Mouse (Mus musculus): ENCODE data around the gene Prepl. TPM values are rescaled to one million over a fixed set of nuclear protein-coding genes. Genes with fewer than 3 reads are reported as not detected.

Prepl gene
- polyA plus RNA-seq, 1 experiment from 2014 or later: 83.7 TPM

- no peaks in the 10 kb centered on the region for H3K36me3 ChIP-seq (ENCODE audit: control insufficient read depth, insufficient read depth, low read length)
- H3K4me3 ChIP-seq (ENCODE audit: low read depth, low read length): no peak overlapping the region
- DNase-seq (ENCODE audit: low spot score) (no peak), ATAC-seq (no peak)
- 0 out of 2 replicates have a peak, but pooled peaks cover 2% of the 10 kb centered on the region for H3K4me1 ChIP-seq (ENCODE audit: control insufficient read depth, insufficient read depth, low read length)
- no peak overlapping the region for H3K27ac ChIP-seq (ENCODE audit: low read depth, low read length)
- no peaks in the 10 kb centered on the region for H3K27me3 ChIP-seq (replicated peaks; ENCODE audit: control insufficient read depth, insufficient read depth, low read length)
- no peaks in the 10 kb centered on the region for H3K9me3 ChIP-seq (replicated peaks; ENCODE audit: control insufficient read depth, low read length)
- no peak overlapping the region for H3K9ac ChIP-seq (ENCODE audit: low read length)
- WGBS: 95% methylated on average over 6 of the region's 6 CpGs
- no peak overlapping the region for H3K4me2 ChIP-seq (ENCODE audit: low read length)
Measured at GRCm38 (mm10) chr17:85025151-85025550, 64.9 kb downstream of the Prepl start.

DNA sequence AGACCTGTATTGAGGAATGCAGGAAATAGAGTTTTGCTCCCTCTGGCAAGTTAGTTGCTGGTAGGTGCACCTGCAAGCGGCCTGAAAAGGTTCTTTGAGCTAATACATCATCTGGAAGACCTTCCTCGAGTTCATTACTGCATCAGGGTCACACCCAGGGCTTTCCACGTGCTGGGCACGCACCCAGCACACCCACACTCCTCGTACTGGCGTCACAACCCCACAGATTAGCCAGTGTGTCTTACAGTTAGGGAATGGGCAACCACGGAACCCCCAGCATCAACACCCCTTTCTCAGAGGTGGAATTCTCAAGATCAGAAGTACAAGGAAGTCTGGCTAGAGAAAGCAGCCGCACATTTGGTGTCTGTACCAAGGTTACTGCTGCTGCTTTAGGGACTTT is 65.8 kb downstream of the Prepl start:
- no peaks in the 10 kb centered on the region for H3K27me3 ChIP-seq (replicated peaks; ENCODE audit: control insufficient read depth, insufficient read depth, low read length)
- no peak overlapping the region for H3K4me3 ChIP-seq (ENCODE audit: low read depth, low read length)
- no peaks in the 10 kb centered on the region for H3K9me3 ChIP-seq (replicated peaks; ENCODE audit: control insufficient read depth, low read length)
- DNase-seq (ENCODE audit: low spot score) (no peak), ATAC-seq (no peak)
- H3K36me3 ChIP-seq (ENCODE audit: control insufficient read depth, insufficient read depth, low read length): no peaks in the 10 kb centered on the region
- H3K4me1 ChIP-seq (ENCODE audit: control insufficient read depth, insufficient read depth, low read length): 0 out of 2 replicates have a peak, but pooled peaks cover 2% of the 10 kb centered on the region
- H3K9ac ChIP-seq (ENCODE audit: low read length): no peak overlapping the region
- H3K4me2 ChIP-seq (ENCODE audit: low read length): no peak overlapping the region
- 92% methylated on average over 8 of the region's 8 CpGs for WGBS
- H3K27ac ChIP-seq (ENCODE audit: low read depth, low read length): no peak overlapping the region

GRCm38 (mm10) chr17:85023247-85024167 is 66.5 kb downstream of the Prepl start:
- peak; percentile 60 for ATAC-seq
- WGBS: 56% methylated on average over 22 of the region's 22 CpGs
- H3K4me2 ChIP-seq (ENCODE audit: low read length): no peak overlapping the region
- peak; percentile 90 for DNase-seq (ENCODE audit: low spot score)
- H3K4me1 ChIP-seq (ENCODE audit: control insufficient read depth, insufficient read depth, low read length): 0 out of 2 replicates have a peak, but pooled peaks cover 2% of the 10 kb centered on the region
- H3K36me3 ChIP-seq (ENCODE audit: control insufficient read depth, insufficient read depth, low read length): no peaks in the 10 kb centered on the region
- H3K9ac ChIP-seq (ENCODE audit: low read length): no peak overlapping the region
- no peak overlapping the region for H3K27ac ChIP-seq (ENCODE audit: low read depth, low read length)
- H3K27me3 ChIP-seq (replicated peaks; ENCODE audit: control insufficient read depth, insufficient read depth, low read length): no peaks in the 10 kb centered on the region
- H3K9me3 ChIP-seq (replicated peaks; ENCODE audit: control insufficient read depth, low read length): no peaks in the 10 kb centered on the region
- no peak overlapping the region for H3K4me3 ChIP-seq (ENCODE audit: low read depth, low read length)

DNA sequence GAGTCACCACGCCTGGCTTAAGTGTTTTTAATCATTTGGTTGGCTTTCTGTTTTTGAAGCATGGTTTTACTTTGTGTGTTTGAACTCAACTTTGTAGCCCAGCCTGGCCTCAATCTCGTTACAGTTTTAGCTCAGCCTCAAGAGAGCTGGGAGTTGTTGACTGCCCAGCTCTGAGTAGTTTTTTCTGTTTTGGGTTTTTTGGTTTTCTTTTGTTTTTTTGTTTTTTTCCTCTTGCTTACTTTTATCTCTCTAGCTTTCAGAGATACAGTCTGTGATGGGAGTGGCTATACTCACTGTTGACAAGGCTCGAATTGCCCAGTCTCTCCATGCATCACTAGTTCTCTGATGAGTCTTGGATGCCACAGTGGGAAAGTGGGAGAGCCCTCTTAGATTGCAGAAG is 69.7 kb downstream of the Prepl start:
- 80% methylated on average over 3 of the region's 3 CpGs for WGBS
- DNase-seq (ENCODE audit: low spot score): no peak

DNA sequence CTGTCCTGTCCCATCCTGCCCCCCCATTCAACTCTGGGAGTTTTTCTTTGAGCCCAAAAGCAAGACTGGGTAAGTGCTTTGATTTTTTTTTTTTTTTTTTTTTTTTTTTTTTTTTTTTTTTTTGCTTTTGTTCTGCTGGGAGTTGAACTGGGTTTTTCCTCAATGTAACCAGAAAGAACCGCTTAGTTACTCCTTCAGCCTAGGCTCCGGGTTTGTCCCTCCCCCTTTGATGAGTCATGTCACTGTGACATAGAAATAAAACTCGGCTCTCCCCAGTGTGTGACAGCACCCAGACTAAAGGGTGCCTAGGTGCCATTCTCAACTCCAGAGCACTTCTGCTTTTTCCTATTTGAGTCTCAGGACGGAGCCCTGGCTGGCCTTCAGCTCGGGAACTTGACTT is 71.2 kb downstream of the Prepl start:
- no peak overlapping the region for H3K27ac ChIP-seq (ENCODE audit: low read depth, low read length)
- H3K36me3 ChIP-seq (ENCODE audit: control insufficient read depth, insufficient read depth, low read length): no peaks in the 10 kb centered on the region
- WGBS: 79% methylated on average over 5 of the region's 5 CpGs
- no peak for ATAC-seq
- no peak overlapping the region for H3K9ac ChIP-seq (ENCODE audit: low read length)
- H3K4me1 ChIP-seq (ENCODE audit: control insufficient read depth, insufficient read depth, low read length): no peaks in the 10 kb centered on the region
- no peak overlapping the region for H3K4me2 ChIP-seq (ENCODE audit: low read length)
- no peak overlapping the region for H3K4me3 ChIP-seq (ENCODE audit: low read depth, low read length)
- H3K9me3 ChIP-seq (replicated peaks; ENCODE audit: control insufficient read depth, low read length): no peaks in the 10 kb centered on the region
- no peaks in the 10 kb centered on the region for H3K27me3 ChIP-seq (replicated peaks; ENCODE audit: control insufficient read depth, insufficient read depth, low read length)
- no peak for DNase-seq (ENCODE audit: low spot score)

More for the DNA sequence above, 69.7 kb downstream of the Prepl start:
- H3K4me1 ChIP-seq (ENCODE audit: control insufficient read depth, insufficient read depth, low read length): no peaks in the 10 kb centered on the region
- ATAC-seq: no peak
- H3K36me3 ChIP-seq (ENCODE audit: control insufficient read depth, insufficient read depth, low read length): no peaks in the 10 kb centered on the region
- no peak overlapping the region for H3K27ac ChIP-seq (ENCODE audit: low read depth, low read length)
- H3K27me3 ChIP-seq (replicated peaks; ENCODE audit: control insufficient read depth, insufficient read depth, low read length): no peaks in the 10 kb centered on the region
- H3K9ac ChIP-seq (ENCODE audit: low read length): no peak overlapping the region
- no peak overlapping the region for H3K4me3 ChIP-seq (ENCODE audit: low read depth, low read length)
- H3K9me3 ChIP-seq (replicated peaks; ENCODE audit: control insufficient read depth, low read length): no peaks in the 10 kb centered on the region
- H3K4me2 ChIP-seq (ENCODE audit: low read length): no peak overlapping the region

DNA sequence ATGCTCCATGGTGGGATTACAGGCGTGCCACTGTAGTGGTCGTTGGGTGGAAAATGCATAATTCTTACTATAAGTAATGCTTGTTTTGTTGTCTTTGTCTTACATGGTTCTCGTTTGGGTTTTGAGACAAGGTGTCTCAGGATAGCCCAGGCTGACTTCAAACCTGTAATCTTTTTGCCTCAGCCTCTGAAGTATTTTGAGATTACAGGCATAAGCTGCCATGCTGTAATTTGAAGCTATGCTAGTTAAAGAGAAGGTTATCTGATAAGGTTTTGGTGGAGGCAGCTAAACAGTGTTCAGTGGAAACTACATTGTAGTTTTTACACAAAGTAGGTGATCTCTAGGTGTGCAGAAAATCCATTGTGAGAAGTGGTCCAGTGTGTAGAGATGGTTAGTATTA is 71.7 kb downstream of the Prepl start:
- no peaks in the 10 kb centered on the region for H3K27me3 ChIP-seq (replicated peaks; ENCODE audit: control insufficient read depth, insufficient read depth, low read length)
- H3K4me1 ChIP-seq (ENCODE audit: control insufficient read depth, insufficient read depth, low read length): no peaks in the 10 kb centered on the region
- 86% methylated on average over 3 of the region's 3 CpGs for WGBS
- H3K27ac ChIP-seq (ENCODE audit: low read depth, low read length): no peak overlapping the region
- no peak overlapping the region for H3K4me3 ChIP-seq (ENCODE audit: low read depth, low read length)
- no peak overlapping the region for H3K9ac ChIP-seq (ENCODE audit: low read length)
- no peaks in the 10 kb centered on the region for H3K9me3 ChIP-seq (replicated peaks; ENCODE audit: control insufficient read depth, low read length)
- no peak for ATAC-seq
- H3K36me3 ChIP-seq (ENCODE audit: control insufficient read depth, insufficient read depth, low read length): no peaks in the 10 kb centered on the region
- DNase-seq (ENCODE audit: low spot score): no peak
- no peak overlapping the region for H3K4me2 ChIP-seq (ENCODE audit: low read length)

DNA sequence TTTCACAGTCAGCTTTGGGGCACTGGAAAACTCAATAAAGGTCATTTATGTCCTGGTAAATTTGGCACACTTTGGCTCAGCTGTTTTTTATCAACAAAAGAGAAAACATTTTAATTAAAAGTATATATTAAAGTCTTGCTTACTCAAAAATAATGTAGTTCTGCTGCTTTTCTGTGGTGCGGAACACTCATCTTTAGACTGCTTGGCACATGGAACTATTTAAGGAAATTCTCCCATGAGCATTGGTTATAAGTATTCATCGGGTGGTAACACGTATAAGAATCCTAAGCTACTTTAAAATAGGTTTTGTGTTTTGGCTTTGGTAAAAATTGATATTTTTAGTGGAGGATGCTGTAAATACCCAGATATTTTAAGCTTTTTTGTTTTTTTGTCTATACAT is 75.4 kb downstream of the Prepl start:
- no peaks in the 10 kb centered on the region for H3K4me1 ChIP-seq (ENCODE audit: control insufficient read depth, insufficient read depth, low read length)
- ATAC-seq (no peak), DNase-seq (ENCODE audit: low spot score) (no peak)
- WGBS: 93% methylated on average over 3 of the region's 3 CpGs
- peaks cover 5% of the 10 kb centered on the region; the same call in 1 of the 2 replicates for H3K36me3 ChIP-seq (ENCODE audit: control insufficient read depth, insufficient read depth, low read length)
- no peak overlapping the region for H3K27ac ChIP-seq (ENCODE audit: low read depth, low read length)
- H3K27me3 ChIP-seq (replicated peaks; ENCODE audit: control insufficient read depth, insufficient read depth, low read length): no peaks in the 10 kb centered on the region
- no peak overlapping the region for H3K9ac ChIP-seq (ENCODE audit: low read length)
- H3K9me3 ChIP-seq (replicated peaks; ENCODE audit: control insufficient read depth, low read length): no peaks in the 10 kb centered on the region
- H3K4me3 ChIP-seq (ENCODE audit: low read depth, low read length): no peak overlapping the region
- no peak overlapping the region for H3K4me2 ChIP-seq (ENCODE audit: low read length)

GRCm38 (mm10) chr17:85013485-85013884 is 76.6 kb downstream of the Prepl start:
- ATAC-seq: no peak
- H3K36me3 ChIP-seq (ENCODE audit: control insufficient read depth, insufficient read depth, low read length): peaks cover 5% of the 10 kb centered on the region; the same call in 1 of the 2 replicates
- WGBS: 78% methylated on average over 6 of the region's 6 CpGs

More at GRCm38 (mm10) chr17:85013485-85013884, 76.6 kb downstream of the Prepl start:
- H3K27me3 ChIP-seq (replicated peaks; ENCODE audit: control insufficient read depth, insufficient read depth, low read length): no peaks in the 10 kb centered on the region
- no peak for DNase-seq (ENCODE audit: low spot score)
- H3K4me3 ChIP-seq (ENCODE audit: low read depth, low read length): no peak overlapping the region
- H3K27ac ChIP-seq (ENCODE audit: low read depth, low read length): no peak overlapping the region
- H3K9ac ChIP-seq (ENCODE audit: low read length): no peak overlapping the region
- H3K9me3 ChIP-seq (replicated peaks; ENCODE audit: control insufficient read depth, low read length): no peaks in the 10 kb centered on the region
- H3K4me2 ChIP-seq (ENCODE audit: low read length): no peak overlapping the region
- H3K4me1 ChIP-seq (ENCODE audit: control insufficient read depth, insufficient read depth, low read length): no peaks in the 10 kb centered on the region
